Mouse (Mus musculus): Measurements from ENCODE around the gene Scgb3a1.

Scgb3a1 gene

DNA sequence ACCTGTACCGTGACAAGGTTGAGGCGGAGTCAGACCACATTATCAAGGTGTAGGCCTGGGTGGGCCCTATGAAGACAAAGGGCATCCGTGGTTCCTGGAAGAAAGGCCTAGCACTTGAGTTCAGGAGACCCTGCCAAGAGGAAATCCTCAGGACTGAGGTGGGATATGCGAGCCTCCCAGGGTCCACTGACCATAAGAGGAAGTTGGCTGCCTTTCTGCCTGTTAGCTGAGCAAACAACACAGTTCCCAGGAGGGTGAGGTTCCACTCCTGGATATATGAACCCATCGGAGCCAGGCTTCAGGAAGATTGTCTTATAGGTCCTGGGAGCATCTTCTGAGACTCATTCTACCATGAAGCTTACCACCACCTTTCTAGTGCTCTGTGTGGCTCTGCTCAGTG lies at the start of gene Scgb3a1:
Scgb3a1 (plus strand) TSS at position 301 of the 400 bp plus-strand sequence.
- in situ Hi-C loops (cut with MboI; ENCODE audit: low sequenced_read_pairs) = no loop called here

GRCm38 (mm10) chr11:49615856-49616725 lies 47.3 kb upstream of the Scgb3a1 start:
- in situ Hi-C loops (cut with MboI; ENCODE audit: low sequenced_read_pairs) = no loop called here

GRCm38 (mm10) chr11:49618476-49618875 lies 44.9 kb upstream of the Scgb3a1 start:
- in situ Hi-C loops (cut with MboI; ENCODE audit: low sequenced_read_pairs) = no loop called here

GRCm38 (mm10) chr11:49621953-49622352 lies 41.5 kb upstream of the Scgb3a1 start:
- in situ Hi-C loops (cut with MboI; ENCODE audit: low sequenced_read_pairs) = no loop called here

DNA sequence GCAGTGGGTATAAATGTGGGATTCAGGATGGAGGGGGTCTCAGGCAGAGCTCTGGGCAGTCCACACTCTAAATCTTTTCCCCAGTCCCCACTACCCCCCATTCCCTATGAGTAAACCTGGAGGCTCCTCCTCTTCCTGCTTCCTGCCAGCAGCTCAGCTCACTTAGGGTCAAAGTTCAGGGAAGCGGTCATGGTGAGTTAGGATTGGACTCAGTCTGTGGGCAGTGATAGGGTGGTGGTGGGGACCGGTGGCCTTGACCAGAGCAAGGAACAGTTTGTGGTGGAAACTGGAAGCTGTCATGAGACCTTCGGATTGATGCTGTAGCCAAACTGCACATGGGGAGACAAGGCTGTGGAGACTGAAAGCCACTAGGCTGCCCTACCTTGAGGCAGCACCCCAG lies 39.3 kb upstream of the Scgb3a1 start:
- in situ Hi-C loops (cut with MboI; ENCODE audit: low sequenced_read_pairs) = no loop called here

DNA sequence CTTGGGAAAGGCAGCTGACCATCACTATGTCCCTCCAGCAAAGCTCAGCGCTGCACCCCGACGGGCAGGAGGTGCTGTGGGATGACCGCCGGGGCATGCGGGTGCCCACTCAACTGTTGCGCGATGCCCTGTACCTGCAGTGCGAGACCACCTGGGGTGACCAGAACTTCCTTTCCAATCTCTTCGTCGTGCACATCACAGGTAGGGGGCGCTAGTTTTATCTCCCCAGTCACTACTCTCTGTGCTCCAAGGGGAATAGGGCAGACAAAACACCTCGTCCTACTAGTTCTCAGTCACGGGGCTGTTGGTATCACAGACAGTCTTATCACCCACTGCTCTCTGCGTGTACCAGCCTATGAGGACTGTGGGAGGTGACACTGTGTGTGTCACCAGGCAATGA lies 37.5 kb upstream of the Scgb3a1 start:
- in situ Hi-C loops (cut with MboI; ENCODE audit: low sequenced_read_pairs) = no loop called here

DNA sequence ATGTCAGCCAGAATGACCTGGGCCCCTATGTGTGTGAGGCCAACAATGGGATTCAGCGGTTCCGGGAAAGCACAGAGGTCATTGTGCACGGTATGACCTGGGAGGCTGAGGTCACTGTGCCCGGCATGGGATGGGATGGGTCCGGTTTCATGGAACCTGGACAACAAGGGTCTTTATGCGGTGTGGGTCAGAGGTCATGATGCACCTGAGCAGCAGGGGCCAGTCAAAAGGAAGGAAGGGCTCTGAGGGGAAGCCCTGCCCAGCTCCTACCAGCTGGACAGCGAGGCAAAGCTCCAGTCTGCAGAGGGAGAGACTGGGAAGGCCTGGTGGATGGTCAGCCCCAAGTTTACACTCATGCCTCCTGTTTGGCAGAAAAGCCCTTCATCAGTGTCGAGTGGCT lies 36.7 kb upstream of the Scgb3a1 start:
- in situ Hi-C loops (cut with MboI; ENCODE audit: low sequenced_read_pairs) = no loop called here

GRCm38 (mm10) chr11:49631154-49631553 lies 32.3 kb upstream of the Scgb3a1 start:
- in situ Hi-C loops (cut with MboI; ENCODE audit: low sequenced_read_pairs) = no loop called here

- in situ Hi-C loops (cut with MboI; ENCODE audit: low sequenced_read_pairs) = no loop called here
These were observed 31.2 kb upstream of the Scgb3a1 start for GRCm38 (mm10) chr11:49632256-49632655.

- in situ Hi-C loops (cut with MboI; ENCODE audit: low sequenced_read_pairs) = no loop called here
These were observed 29.3 kb upstream of the Scgb3a1 start for GRCm38 (mm10) chr11:49634101-49634500.

- in situ Hi-C loops (cut with MboI; ENCODE audit: low sequenced_read_pairs) = no loop called here
These were observed 27.7 kb upstream of the Scgb3a1 start for GRCm38 (mm10) chr11:49635671-49636070.

- in situ Hi-C loops (cut with MboI; ENCODE audit: low sequenced_read_pairs) = no loop called here
These were observed 27.0 kb upstream of the Scgb3a1 start for GRCm38 (mm10) chr11:49636449-49636848.

DNA sequence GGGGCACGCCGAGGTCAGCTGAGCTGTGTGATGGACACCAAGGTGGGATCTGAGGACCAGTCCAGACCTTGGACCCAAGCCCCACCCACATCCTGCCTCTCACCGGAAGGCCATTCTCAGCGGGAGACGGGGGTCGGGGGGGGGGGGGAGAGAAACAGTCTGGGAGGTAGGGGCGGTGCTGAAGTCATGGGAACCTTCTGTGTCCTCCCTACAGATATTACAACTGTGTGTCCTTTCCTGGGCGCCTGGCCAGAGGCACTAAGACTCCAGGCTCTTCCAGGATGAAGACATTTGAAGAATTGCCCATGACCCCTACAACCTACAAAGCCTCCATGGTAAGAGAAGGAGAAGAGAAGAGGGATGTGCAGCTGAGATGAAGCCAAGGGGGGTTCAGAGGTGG lies 17.7 kb upstream of the Scgb3a1 start:
- in situ Hi-C loops (cut with MboI; ENCODE audit: low sequenced_read_pairs) = no loop called here

GRCm38 (mm10) chr11:49650113-49650993 lies 13.1 kb upstream of the Scgb3a1 start:
- in situ Hi-C loops (cut with MboI; ENCODE audit: low sequenced_read_pairs) = no loop called here

DNA sequence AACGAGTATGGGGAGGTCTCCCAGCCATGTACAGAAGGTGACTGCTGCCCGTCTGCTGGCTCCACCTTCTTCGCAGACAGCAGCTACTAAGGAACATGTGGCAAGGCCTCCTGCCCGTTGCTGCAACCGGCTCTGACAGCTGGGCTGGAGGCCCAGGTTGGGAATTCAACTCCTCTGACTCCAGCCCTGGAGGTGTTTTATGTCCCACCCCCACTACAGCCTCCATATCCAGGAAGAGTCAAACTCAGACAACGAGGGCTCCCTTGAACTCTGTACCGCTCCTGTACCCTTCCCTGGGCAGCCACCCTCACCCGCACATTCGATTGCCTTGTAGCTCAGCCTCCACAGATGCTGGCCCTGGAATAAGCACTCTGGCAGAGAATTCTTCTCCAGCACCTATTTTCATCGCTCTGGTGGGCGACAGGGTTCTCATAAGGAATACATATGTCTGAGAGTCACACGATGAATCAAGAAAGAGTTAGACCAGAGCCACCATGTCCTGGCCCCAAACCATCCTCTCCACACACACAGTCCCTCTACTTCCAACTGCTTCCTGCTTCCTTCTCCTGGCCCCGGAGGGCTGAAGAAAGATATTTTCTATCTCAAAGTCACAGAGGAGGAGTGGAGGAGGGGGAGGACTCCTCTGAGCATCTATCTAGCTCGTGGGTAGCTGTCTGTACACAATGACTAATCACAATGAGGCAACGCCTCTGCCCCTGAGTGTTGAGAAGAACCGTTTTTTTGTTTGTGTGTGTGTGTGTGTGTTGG lies 12.2 kb upstream of the Scgb3a1 start:
- in situ Hi-C loops (cut with MboI; ENCODE audit: low sequenced_read_pairs) = no loop called here

- in situ Hi-C loops (cut with MboI; ENCODE audit: low sequenced_read_pairs) = no loop called here
These were observed 11.6 kb upstream of the Scgb3a1 start for GRCm38 (mm10) chr11:49651762-49652322.

DNA sequence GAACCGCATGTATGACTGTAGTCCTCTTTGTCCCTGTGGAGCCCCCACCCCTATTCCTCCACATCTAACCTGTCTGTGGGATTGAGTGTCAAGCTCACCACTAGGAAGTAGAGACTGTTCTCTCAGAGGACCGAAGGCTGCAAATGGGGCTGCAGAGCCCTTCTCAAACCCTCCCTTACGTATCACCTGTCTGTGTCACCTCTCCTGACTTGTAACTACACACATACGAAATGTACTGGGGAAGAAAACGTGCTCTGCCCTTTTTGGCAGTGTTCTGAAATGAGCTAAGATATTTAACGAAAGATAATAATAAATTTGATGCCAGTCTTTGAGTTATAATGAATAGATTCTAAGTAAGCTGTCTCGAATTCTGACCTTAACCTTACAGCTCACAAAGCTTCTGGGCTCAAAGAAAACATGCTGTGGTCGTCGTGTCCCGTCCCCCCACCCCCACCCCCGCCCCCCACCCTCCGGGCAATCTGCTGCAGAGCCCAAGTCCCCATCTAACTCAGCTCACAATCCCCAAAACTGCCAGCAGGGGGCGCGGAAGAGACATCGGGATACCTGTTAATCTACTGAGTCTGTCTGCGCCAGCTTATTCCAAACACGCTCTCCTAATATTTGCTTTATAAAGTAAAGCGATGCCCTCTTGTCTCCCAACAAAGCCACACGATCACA lies 10.9 kb upstream of the Scgb3a1 start:
- in situ Hi-C loops (cut with MboI; ENCODE audit: low sequenced_read_pairs) = no loop called here

- in situ Hi-C loops (cut with MboI; ENCODE audit: low sequenced_read_pairs) = no loop called here
These were observed 10.4 kb upstream of the Scgb3a1 start for GRCm38 (mm10) chr11:49653079-49653408.

- in situ Hi-C loops (cut with MboI; ENCODE audit: low sequenced_read_pairs) = no loop called here
These were observed 8.8 kb upstream of the Scgb3a1 start for GRCm38 (mm10) chr11:49654651-49655050.

DNA sequence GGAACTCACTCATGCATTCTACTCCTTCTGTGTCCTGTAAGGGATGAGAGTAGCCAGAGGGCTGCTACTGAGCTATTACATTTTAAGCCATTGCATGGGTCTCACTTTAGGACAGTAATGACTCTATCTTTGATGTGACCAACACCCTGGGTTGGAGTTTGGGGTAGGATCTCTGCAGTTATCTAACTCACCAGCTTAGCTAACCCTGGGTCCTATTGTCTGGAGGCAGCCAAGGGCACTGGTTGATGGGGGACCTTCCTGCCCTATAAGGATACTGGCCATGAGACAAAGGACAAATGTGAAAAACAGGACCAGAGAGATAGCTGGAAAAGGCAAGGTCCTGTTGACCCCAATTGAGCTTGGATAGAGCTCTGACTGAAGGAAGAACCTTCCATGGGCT lies 7.9 kb upstream of the Scgb3a1 start:
- in situ Hi-C loops (cut with MboI; ENCODE audit: low sequenced_read_pairs) = no loop called here
